Comparison of ENCODE assay signal across 8 mouse cellular contexts in genomic region chr10:81502658-81503057, GRCm38 (mm10). TPM values are rescaled to one million over a fixed set of nuclear protein-coding genes. Genes with fewer than 3 reads are reported as not detected.
DNase-seq lines count a peak whose midpoint lies in the region; ATAC-seq and TF ChIP-seq lines count a peak whose summit lies in the region.

No protein-coding gene starts in this region.

- no peak overlapping the region for H3K9ac ChIP-seq in embryonic facial prominence, embryonic 15.5 days
- H3K9ac ChIP-seq in heart, embryonic 11.5 days (ENCODE audit: low read depth, low read length): peak overlapping the region; percentile 58; the same call in 1 of the 2 replicates
- H3K9ac ChIP-seq in kidney, embryonic 15.5 days: peak overlapping the region; percentile 41; the same call in 1 of the 2 replicates
- H3K9ac ChIP-seq in liver, embryonic 11.5 days (ENCODE audit: low read depth, low read length): peak overlapping the region; percentile 59

- peaks cover 1% of the 10 kb centered on the region; the same call in 1 of the 2 replicates for H3K4me1 ChIP-seq in bone marrow, adult 2 months (ENCODE audit: control insufficient read depth, insufficient read depth, low read length)
- peaks cover 8% of the 10 kb centered on the region; the same call in 1 of the 2 replicates for H3K4me1 ChIP-seq in embryonic facial prominence, embryonic 15.5 days
- H3K4me1 ChIP-seq in heart, embryonic 11.5 days (ENCODE audit: control insufficient read depth, insufficient read depth, low read length): 0 out of 2 replicates have a peak, but pooled peaks cover 2% of the 10 kb centered on the region
- peaks cover 16% of the 10 kb centered on the region for H3K4me1 ChIP-seq in kidney, embryonic 15.5 days
- H3K4me1 ChIP-seq in liver, embryonic 11.5 days (replicated peaks; ENCODE audit: control insufficient read depth, insufficient read depth, low read length): peaks cover 22% of the 10 kb centered on the region

- H3K4me3 ChIP-seq in bone marrow, adult 2 months (replicated peaks; ENCODE audit: control insufficient read depth, low read depth, low read length): peak overlapping the region; percentile 11
- peak overlapping the region; percentile 27 for H3K4me3 ChIP-seq in embryonic facial prominence, embryonic 15.5 days (replicated peaks)
- H3K4me3 ChIP-seq in heart, embryonic 11.5 days (ENCODE audit: low read depth, low read length): peak overlapping the region; percentile 40
- peak overlapping the region; percentile 42 for H3K4me3 ChIP-seq in kidney, embryonic 15.5 days (replicated peaks)
- H3K4me3 ChIP-seq in liver, embryonic 11.5 days (ENCODE audit: low read depth, low read length): peak overlapping the region; percentile 44

- 23% methylated on average over 36 of the region's 36 CpGs for WGBS in bone marrow, adult 2 months
- 10% methylated on average over 36 of the region's 36 CpGs for WGBS in embryonic facial prominence, embryonic 15.5 days
- WGBS in heart, embryonic 11.5 days (ENCODE audit: insufficient replicate concordance): 6% methylated on average over 36 of the region's 36 CpGs
- WGBS in kidney, embryonic 15.5 days: 8% methylated on average over 36 of the region's 36 CpGs
- 11% methylated on average over 36 of the region's 36 CpGs for WGBS in liver, embryonic 11.5 days

- no peak overlapping the region for H3K27ac ChIP-seq in bone marrow, adult 2 months (ENCODE audit: control insufficient read depth, insufficient read depth, low read depth, low read length, poor library complexity)
- H3K27ac ChIP-seq in embryonic facial prominence, embryonic 15.5 days (replicated peaks): no peak overlapping the region
- H3K27ac ChIP-seq in heart, embryonic 11.5 days (ENCODE audit: low read depth, low read length): no peak overlapping the region
- no peak overlapping the region for H3K27ac ChIP-seq in kidney, embryonic 15.5 days
- H3K27ac ChIP-seq in liver, embryonic 11.5 days (ENCODE audit: low read depth, low read length): no peak overlapping the region

- no peaks in the 10 kb centered on the region for H3K36me3 ChIP-seq in embryonic facial prominence, embryonic 15.5 days
- no peaks in the 10 kb centered on the region for H3K36me3 ChIP-seq in heart, embryonic 11.5 days (ENCODE audit: control insufficient read depth, insufficient read depth, low read length)
- H3K36me3 ChIP-seq in kidney, embryonic 15.5 days: no peaks in the 10 kb centered on the region
- H3K36me3 ChIP-seq in liver, embryonic 11.5 days (ENCODE audit: control insufficient read depth, insufficient read depth, low read length): no peaks in the 10 kb centered on the region
- H3K36me3 ChIP-seq in splenic B cell, adult 2 months (ENCODE audit: control insufficient read depth, insufficient read depth, low read length, poor library complexity, severe bottlenecking): peaks cover 1% of the 10 kb centered on the region; the same call in 1 of the 2 replicates

- peaks cover 4% of the 10 kb centered on the region; the same call in 1 of the 2 replicates for H3K27me3 ChIP-seq in embryonic facial prominence, embryonic 15.5 days
- H3K27me3 ChIP-seq in heart, embryonic 11.5 days (ENCODE audit: control insufficient read depth, insufficient read depth, low read length): peaks cover 12% of the 10 kb centered on the region; the same call in 1 of the 2 replicates
- H3K27me3 ChIP-seq in kidney, embryonic 15.5 days: peaks cover 16% of the 10 kb centered on the region
- H3K27me3 ChIP-seq in liver, embryonic 11.5 days (replicated peaks; ENCODE audit: control insufficient read depth, insufficient read depth, low read length): no peaks in the 10 kb centered on the region
- H3K27me3 ChIP-seq in splenic B cell, adult 2 months (ENCODE audit: control insufficient read depth, insufficient read depth, low read length, poor library complexity, severe bottlenecking): no peaks in the 10 kb centered on the region

- ATAC-seq in embryonic facial prominence, embryonic 15.5 days (ENCODE audit: insufficient number of reproducible peaks, low FRiP score, low TSS enrichment, low read depth): no peak
- ATAC-seq in heart, embryonic 11.5 days (replicated peaks; ENCODE audit: insufficient number of reproducible peaks, low FRiP score, low TSS enrichment): no peak; the same call in 1 of the 2 replicates
- peak; percentile 19; the same call in 1 of the 2 replicates for ATAC-seq in kidney, embryonic 15.5 days (replicated peaks; ENCODE audit: low FRiP score)
- peak; percentile 39; the same call in 1 of the 2 replicates for ATAC-seq in liver, embryonic 11.5 days (replicated peaks; ENCODE audit: low FRiP score)

- no peaks in the 10 kb centered on the region for H3K9me3 ChIP-seq in embryonic facial prominence, embryonic 15.5 days (replicated peaks)
- H3K9me3 ChIP-seq in heart, embryonic 11.5 days (replicated peaks; ENCODE audit: control insufficient read depth, low read length): no peaks in the 10 kb centered on the region
- H3K9me3 ChIP-seq in kidney, embryonic 15.5 days (replicated peaks): no peaks in the 10 kb centered on the region
- H3K9me3 ChIP-seq in liver, embryonic 11.5 days (ENCODE audit: control insufficient read depth, low read length): no peaks in the 10 kb centered on the region

- DNase-seq in A20 (ENCODE audit: low read depth, low spot score): peak; percentile 74
- peak; percentile 92 for DNase-seq in liver, embryonic 11.5 days (ENCODE audit: low spot score)
- DNase-seq in natural killer cell, adult 2 months (ENCODE audit: low spot score in 2 of 2): peak; percentile 86 to 88
- DNase-seq in splenic B cell, adult 2 months (ENCODE audit: low read depth, low spot score): peak; percentile 89

- TF ChIP-seq CTCF in bone marrow, adult 2 months (IDR thresholded peaks at IDR 0.05; ENCODE audit: control insufficient read depth, insufficient read depth, low read length): peak; percentile 97

- H3K4me2 ChIP-seq in embryonic facial prominence, embryonic 15.5 days (replicated peaks): peak overlapping the region; percentile 55
- H3K4me2 ChIP-seq in heart, embryonic 11.5 days: peak overlapping the region; percentile 77
- H3K4me2 ChIP-seq in kidney, embryonic 15.5 days: peak overlapping the region; percentile 80
- H3K4me2 ChIP-seq in liver, embryonic 11.5 days: peak overlapping the region; percentile 79

- TF ChIP-seq POLR2A in bone marrow, adult 2 months (IDR thresholded peaks at IDR 0.05; ENCODE audit: borderline replicate concordance, control insufficient read depth, low read depth, low read length): peak; percentile 24; the same call in 1 of the 2 replicates

RNA-seq across cellular contexts. Expression of gene S1pr4, which starts 2.7 kb away (rescaled TPM):
- polyA plus RNA-seq in bone marrow, adult 2 months (2011; ENCODE audit: insufficient read depth, insufficient read length, low replicate concordance, missing spikeins): 7.6 and 15.8 TPM in 2 replicates
- polyA plus RNA-seq in embryonic facial prominence, embryonic 15.5 days (2015; fragmentation: Nextera tagmentation; extraction: Ambion mirVana): 0.77 and 1.1 TPM in 2 replicates
- polyA plus RNA-seq in heart, embryonic 11.5 days (2014; fragmentation: Nextera tagmentation; extraction: Ambion mirVana): 0.56 and 0.79 TPM in 2 replicates
- polyA plus RNA-seq in kidney, embryonic 15.5 days (2015; fragmentation: Nextera tagmentation; extraction: Ambion mirVana): 1.2 and 1.4 TPM in 2 replicates
- 4.5 and 4.6 TPM in 2 replicates for polyA plus RNA-seq in liver, embryonic 11.5 days (2014; fragmentation: Nextera tagmentation; extraction: Ambion mirVana)

RNA-seq across cellular contexts. Expression of gene Ncln, which starts 6.5 kb away (rescaled TPM):
- 30.2 and 61.0 TPM in 2 replicates for polyA plus RNA-seq in bone marrow, adult 2 months (2011; ENCODE audit: insufficient read depth, insufficient read length, low replicate concordance, missing spikeins)
- polyA plus RNA-seq in embryonic facial prominence, embryonic 15.5 days (2015; fragmentation: Nextera tagmentation; extraction: Ambion mirVana): 81.9 and 89.1 TPM in 2 replicates
- polyA plus RNA-seq in heart, embryonic 11.5 days (2014; fragmentation: Nextera tagmentation; extraction: Ambion mirVana): 40.9 and 49.0 TPM in 2 replicates
- 85.7 and 93.5 TPM in 2 replicates for polyA plus RNA-seq in kidney, embryonic 15.5 days (2015; fragmentation: Nextera tagmentation; extraction: Ambion mirVana)
- polyA plus RNA-seq in liver, embryonic 11.5 days (2014; fragmentation: Nextera tagmentation; extraction: Ambion mirVana): 92.2 and 97.9 TPM in 2 replicates

RNA-seq across cellular contexts. Expression of gene Celf5, which starts 20.1 kb away (rescaled TPM):
- polyA plus RNA-seq in bone marrow, adult 2 months (2011; ENCODE audit: insufficient read depth, insufficient read length, low replicate concordance, missing spikeins): 0.72 TPM in 1 of 2 replicates, not detected in the other
- 1.4 and 1.6 TPM in 2 replicates for polyA plus RNA-seq in embryonic facial prominence, embryonic 15.5 days (2015; fragmentation: Nextera tagmentation; extraction: Ambion mirVana)
- polyA plus RNA-seq in heart, embryonic 11.5 days (2014; fragmentation: Nextera tagmentation; extraction: Ambion mirVana): 0.19 and 0.31 TPM in 2 replicates
- polyA plus RNA-seq in kidney, embryonic 15.5 days (2015; fragmentation: Nextera tagmentation; extraction: Ambion mirVana): 0.50 and 0.82 TPM in 2 replicates
- polyA plus RNA-seq in liver, embryonic 11.5 days (2014; fragmentation: Nextera tagmentation; extraction: Ambion mirVana): 0.12 TPM in 1 of 2 replicates, not detected in the other

RNA-seq across cellular contexts. Expression of gene Gna15, which starts 21.4 kb away (rescaled TPM):
- polyA plus RNA-seq in bone marrow, adult 2 months (2011; ENCODE audit: insufficient read depth, insufficient read length, low replicate concordance, missing spikeins): 5.4 and 9.4 TPM in 2 replicates
- polyA plus RNA-seq in embryonic facial prominence, embryonic 15.5 days (2015; fragmentation: Nextera tagmentation; extraction: Ambion mirVana): 4.9 and 6.4 TPM in 2 replicates
- 2.5 and 3.4 TPM in 2 replicates for polyA plus RNA-seq in heart, embryonic 11.5 days (2014; fragmentation: Nextera tagmentation; extraction: Ambion mirVana)
- 0.89 and 1.00 TPM in 2 replicates for polyA plus RNA-seq in kidney, embryonic 15.5 days (2015; fragmentation: Nextera tagmentation; extraction: Ambion mirVana)
- 10.1 and 11.3 TPM in 2 replicates for polyA plus RNA-seq in liver, embryonic 11.5 days (2014; fragmentation: Nextera tagmentation; extraction: Ambion mirVana)

RNA-seq across cellular contexts. Expression of gene Gna11, which starts 42.3 kb away (rescaled TPM):
- 12.3 and 23.8 TPM in 2 replicates for polyA plus RNA-seq in bone marrow, adult 2 months (2011; ENCODE audit: insufficient read depth, insufficient read length, low replicate concordance, missing spikeins)
- polyA plus RNA-seq in embryonic facial prominence, embryonic 15.5 days (2015; fragmentation: Nextera tagmentation; extraction: Ambion mirVana): 89.1 and 89.2 TPM in 2 replicates
- 55.5 and 58.8 TPM in 2 replicates for polyA plus RNA-seq in heart, embryonic 11.5 days (2014; fragmentation: Nextera tagmentation; extraction: Ambion mirVana)
- 79.0 and 88.6 TPM in 2 replicates for polyA plus RNA-seq in kidney, embryonic 15.5 days (2015; fragmentation: Nextera tagmentation; extraction: Ambion mirVana)
- 46.4 and 47.0 TPM in 2 replicates for polyA plus RNA-seq in liver, embryonic 11.5 days (2014; fragmentation: Nextera tagmentation; extraction: Ambion mirVana)

Comparison
In these comparisons a context has a peak if more than half of its experiments do, and no peak if none do; other contexts are left out.
1. ATAC-seq: peak in kidney, embryonic 15.5 days (single experiment) and liver, embryonic 11.5 days (single experiment); none in embryonic facial prominence, embryonic 15.5 days (single experiment) and heart, embryonic 11.5 days (single experiment).
2. Peak in every context shown above with its lines, with median percentiles within 50 percentile points of each other: DNase-seq, H3K4me3 ChIP-seq and H3K4me2 ChIP-seq.